Mouse (Mus musculus): ENCODE results near the gene Crygn. TPM values are rescaled to one million over a fixed set of nuclear protein-coding genes. Genes with fewer than 3 reads are reported as not detected.

The Crygn gene
- total RNA-seq, 2 experiments from 2014 or later = not detected

DNA sequence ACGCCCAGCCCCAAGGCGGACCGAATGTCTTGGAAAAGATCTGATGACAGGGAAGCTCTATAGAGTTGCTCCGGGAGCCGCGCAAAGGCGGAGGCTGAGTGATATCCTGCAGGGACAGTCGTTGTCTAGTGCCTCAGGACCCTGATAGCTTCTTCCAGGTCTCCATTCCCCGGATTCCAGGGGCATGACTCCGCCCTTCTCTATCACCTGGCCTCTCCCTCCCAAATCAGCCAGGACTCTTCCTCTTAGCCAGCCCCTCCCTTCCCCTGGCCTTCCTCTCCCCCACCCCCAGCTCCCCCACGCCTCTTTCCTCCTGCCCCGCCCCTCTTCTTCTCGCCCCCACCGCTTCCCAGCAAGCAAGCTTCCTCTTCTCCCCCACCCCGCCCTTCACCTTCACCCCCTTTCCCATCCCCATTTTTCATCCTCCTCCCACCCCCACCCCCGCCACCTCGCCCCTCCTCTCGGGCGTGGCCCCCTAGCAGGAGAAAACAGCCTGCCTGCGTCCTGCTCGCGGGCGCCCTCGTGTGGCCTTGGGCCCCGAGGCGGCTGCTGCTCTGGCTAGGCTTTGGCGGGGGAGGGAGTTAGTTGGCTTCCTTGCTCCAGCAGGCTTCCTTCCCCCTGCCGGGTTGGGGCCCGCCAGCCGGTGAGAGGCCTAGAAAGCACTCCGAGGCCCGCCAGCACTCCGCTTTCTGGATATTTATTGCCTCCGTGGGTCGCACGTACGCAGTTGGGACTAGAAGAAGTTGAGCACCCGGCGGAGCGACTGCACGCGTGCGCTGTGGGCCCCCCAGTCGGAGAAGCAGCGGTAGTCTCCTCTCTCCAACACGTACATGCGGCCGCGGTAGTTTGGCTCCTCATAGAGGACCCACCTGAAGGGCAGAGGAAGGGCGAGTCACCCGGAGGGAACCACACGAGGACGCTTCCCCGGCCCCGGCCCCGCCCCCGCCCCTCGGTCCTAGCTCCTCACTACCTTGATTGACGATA is 7.2 kb downstream of the Crygn start:
- DNase-seq (ENCODE audit: low spot score) = peak; percentile 82
- intact Hi-C loops (cut with DNase I) = loop anchor here (2.0 kb wide), 3 partner anchors 30 to 76 kb away; partner anchors contain the start of gene Nub1

- DNase-seq (ENCODE audit: low spot score) = no peak
- intact Hi-C loops (cut with DNase I) = loop anchor here (2.0 kb wide), 3 partner anchors 31 to 75 kb away; partner anchors contain the start of gene Nub1
These were observed 8.1 kb downstream of the Crygn start for GRCm38 (mm10) chr5:24749731-24750130.

DNA sequence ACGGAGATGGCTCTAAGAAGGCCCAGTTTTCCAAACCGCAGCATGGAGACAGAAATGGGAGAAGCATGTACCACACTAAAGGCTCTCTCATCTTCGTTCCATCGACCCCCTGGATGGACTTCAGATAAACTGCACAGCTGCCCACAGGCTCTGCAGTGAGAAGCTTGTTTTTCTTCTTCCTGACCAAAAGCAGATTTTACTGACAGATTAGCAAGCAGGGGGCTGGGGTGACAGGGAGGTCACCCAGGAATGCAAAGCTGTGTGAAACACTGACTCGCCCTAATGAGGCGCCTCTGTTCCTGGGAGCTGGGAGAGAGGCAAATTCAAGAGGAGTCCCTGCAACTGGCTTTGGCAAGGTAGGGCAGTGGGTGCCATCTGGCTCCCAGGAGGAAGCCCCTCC is 10.3 kb downstream of the Crygn start:
- intact Hi-C loops (cut with DNase I) = no loop called here
- DNase-seq (ENCODE audit: low spot score) = no peak

DNA sequence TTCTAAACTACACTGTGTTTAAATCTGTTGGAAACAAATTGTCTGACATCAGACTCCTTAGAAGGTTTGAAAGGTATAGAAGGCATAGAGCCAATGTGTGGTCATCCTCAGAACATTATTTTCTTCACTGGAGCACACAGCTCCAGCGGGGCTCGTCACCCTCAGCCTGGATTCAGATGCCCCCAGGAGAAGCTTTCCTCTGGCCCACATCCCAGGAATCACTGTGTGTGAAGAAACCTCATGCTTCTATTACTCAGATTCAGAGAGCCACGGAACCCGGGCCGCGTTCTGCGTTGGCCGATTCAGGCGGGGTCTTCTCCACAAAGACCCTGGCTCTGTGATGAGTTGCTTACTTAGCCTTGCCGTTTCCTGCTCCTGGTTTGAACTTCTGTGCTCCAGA is 13.9 kb downstream of the Crygn start:
- DNase-seq (ENCODE audit: low spot score) = no peak
- intact Hi-C loops (cut with DNase I) = no loop called here

GRCm38 (mm10) chr5:24741172-24741885 is 16.5 kb downstream of the Crygn start:
- no peak for DNase-seq (ENCODE audit: low spot score)
- intact Hi-C loops (cut with DNase I) = no loop called here

DNA sequence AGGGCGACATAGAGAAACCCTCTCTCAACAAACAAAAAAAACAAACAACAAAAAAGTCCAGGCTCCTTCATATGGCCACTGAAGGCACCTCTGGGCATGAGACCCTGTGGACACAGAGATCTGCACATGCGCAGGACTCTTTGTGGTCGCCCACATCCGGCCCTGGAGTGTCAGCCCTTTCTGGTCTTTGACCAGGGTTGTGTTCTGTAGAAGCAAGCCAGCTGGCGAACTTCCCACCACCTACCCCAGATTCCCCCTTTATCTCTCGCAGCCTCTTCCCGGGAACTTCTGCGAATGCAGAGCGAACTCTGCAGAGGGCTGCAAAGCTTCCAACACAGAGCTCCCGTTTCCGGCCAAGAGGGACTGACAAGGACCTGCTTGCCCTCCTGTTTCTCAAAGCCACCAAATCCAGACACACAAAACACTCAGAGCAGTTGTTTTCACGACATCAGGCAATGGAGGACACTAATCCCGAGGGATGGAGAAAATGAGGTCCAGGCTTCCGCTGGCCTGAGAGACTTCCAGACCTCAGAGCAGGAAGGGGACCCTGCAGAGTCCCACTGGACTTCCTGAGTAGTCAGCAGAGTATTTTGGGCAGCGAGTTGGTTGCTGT is 18.6 kb downstream of the Crygn start:
- DNase-seq (ENCODE audit: low spot score) = peak; percentile 71
- intact Hi-C loops (cut with DNase I) = no loop called here

DNA sequence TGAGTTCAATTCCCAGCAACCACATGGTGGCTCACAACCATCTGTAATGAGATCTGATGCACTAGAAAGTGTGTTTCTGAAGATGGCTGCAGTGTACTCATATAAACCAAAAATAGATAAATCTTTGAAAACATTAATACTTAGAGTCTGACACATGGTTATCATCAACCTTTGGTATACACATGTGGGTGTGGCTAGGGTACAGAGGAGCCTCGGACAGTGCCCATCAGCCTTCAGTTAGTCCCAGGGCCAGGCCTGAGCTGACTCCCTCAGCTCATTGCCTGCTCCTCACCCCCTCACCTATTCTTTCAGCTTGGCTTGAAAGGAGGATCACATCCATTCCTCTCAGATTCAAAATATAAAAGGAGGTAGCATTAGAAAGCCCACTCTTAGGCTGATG is 19.3 kb downstream of the Crygn start:
- intact Hi-C loops (cut with DNase I) = no loop called here
- no peak for DNase-seq (ENCODE audit: low spot score)

- no peak for DNase-seq (ENCODE audit: low spot score)
- intact Hi-C loops (cut with DNase I) = no loop called here
These were observed 20.2 kb downstream of the Crygn start for GRCm38 (mm10) chr5:24737595-24737994.

- DNase-seq (ENCODE audit: low spot score) = no peak
- intact Hi-C loops (cut with DNase I) = no loop called here
These were observed 23.9 kb downstream of the Crygn start for GRCm38 (mm10) chr5:24733771-24734426.

DNA sequence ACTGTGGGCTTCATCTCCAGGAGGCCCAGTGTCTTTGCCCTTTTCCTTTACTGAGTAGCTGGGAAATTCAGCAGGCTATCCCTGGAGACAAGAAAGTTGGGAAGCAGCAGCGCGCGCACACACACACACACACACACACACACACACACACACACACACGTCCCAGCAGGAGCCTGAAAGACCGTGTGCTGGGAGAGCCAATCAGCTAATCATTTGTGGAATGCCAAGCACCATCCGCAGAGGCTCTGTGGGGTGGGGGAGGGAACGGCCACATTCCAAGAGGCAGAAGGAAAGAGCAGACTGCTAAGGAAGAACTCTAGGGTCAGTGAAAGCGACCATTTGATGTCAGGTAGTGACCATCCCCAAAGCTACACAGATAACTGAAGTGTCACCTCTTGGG is 24.7 kb downstream of the Crygn start:
- DNase-seq (ENCODE audit: low spot score) = no peak
- intact Hi-C loops (cut with DNase I) = no loop called here

DNA sequence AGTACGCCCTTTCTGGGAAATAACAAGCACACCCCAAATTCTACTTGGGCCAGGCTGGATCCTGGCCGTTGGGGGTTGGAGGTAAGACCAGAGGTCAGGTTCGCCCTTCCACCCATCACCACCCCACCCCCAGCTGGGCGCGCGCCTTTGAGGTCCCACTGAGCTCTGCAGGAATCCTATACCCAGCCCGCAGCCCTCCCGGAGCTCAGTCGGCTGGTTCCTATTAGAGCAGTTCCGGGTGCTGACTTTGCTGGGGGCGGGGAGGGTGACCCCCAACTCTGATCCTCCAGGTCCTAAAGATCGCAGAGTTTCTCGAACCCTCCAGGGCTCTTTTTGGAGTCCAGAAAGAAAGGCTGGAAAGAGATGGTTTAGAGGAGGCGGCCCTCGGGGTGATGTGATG is 26.8 kb downstream of the Crygn start:
- DNase-seq (ENCODE audit: low spot score) = no peak
- intact Hi-C loops (cut with DNase I) = no loop called here

DNA sequence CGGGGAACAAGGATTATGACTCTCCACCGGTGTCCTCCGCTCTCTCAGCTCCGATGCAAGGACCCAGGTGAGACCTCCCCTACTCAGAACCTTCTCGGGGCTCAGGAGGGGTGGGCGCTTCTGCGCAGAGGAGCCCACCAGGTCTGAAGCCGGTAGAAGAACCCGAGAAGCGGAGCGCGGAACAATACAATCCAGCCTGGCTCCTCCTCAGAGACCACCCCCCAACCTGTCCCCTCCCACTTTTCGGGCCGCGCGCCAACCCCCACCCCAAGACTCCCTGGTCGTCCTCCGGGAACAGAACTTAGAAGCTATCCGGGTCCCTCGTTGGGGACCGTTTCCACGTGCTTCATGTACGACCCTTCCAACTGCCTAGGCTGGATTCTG is 27.3 kb downstream of the Crygn start, which contains the start of gene Wdr86:
Gene Wdr86, minus strand, starts transcription at position 240 of the 384 bp plus-strand sequence.
- DNase-seq (ENCODE audit: low spot score) = no peak
- intact Hi-C loops (cut with DNase I) = no loop called here

- no peak for DNase-seq (ENCODE audit: low spot score)
- intact Hi-C loops (cut with DNase I) = no loop called here
These were observed 27.9 kb downstream of the Crygn start for GRCm38 (mm10) chr5:24729797-24730487.

DNA sequence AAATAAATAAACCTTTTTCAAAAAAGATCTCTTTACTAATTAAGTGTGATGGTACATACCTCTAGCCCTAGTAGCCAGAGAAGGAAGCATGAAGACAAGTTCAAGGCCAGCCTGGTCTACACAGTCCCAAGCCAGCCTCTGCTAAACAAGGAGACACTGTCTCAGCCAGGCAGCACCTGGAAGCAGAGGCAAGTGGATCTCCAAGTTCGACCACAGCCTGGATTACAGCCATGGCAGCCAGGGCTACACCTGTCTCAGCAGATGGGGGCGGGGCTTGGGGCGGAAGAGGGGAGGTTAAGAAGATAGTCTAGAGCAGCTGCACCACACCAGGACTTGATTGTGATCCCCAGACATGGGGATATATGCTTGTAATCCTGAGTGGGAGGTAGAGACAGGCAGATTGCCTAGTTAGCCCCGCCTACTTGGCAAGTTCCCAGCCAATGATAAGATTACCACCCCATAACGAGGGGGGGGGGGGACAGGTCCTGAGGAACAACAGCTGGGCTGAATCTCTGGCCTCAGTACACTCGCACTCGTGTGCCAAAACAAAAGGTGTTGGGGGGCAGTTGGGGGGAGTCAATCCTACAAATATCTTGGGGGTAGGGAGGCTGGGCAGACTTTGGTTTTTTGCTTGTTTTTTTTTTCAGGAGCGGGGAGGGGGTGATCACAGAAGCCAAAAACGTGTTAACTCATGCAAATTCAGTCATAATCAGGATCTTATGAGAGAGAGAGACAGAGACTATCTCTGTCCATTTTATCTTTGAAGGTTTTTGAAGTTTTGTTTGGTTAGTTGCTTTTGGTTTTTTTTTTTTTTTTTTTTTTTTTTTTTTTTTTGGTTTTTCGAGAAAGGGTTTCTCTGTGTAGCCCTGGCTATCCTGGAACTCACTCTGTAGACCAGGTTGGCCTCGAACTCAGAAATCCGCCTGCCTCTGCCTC is 30.6 kb downstream of the Crygn start:
- no peak for DNase-seq (ENCODE audit: low spot score)
- intact Hi-C loops (cut with DNase I) = no loop called here

DNA sequence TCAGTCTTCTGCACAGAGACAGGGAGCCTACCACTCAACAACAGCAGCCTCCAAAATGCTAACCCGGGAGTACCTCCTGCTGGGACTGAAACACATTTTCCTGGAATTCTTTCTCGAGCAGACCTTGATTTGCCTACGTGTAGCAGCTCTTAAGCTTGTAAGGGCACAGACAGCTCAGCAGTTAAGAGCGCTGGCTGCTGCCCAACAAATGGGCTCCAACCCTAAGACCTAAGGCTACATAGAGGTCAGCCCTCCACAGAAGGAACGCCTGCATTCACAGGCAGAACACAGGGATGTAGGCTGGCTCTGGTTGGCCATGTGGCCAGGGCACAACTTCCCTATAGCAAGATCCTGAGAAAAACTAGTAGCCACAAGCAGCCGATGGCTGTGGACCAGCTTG is 31.9 kb downstream of the Crygn start:
- intact Hi-C loops (cut with DNase I) = no loop called here
- DNase-seq (ENCODE audit: low spot score) = no peak

DNA sequence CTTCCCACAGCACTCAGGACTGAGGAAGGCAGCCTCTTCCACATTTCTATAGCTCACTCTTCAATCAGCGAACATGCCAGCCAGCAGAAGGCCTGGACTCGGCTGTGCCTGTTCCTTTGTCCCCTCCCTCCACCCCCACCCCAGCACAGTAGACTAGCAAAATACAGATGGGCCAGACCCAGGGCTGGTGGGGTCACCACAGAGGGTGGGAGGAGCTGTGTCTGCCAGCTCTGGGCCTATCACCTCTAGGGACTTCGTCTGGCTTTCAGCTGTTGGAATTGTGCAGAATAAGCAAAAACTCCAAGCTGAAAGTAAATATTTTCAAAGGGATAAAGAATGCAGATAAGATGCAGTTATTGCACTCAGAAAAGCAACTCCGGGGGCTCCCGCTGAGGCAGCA is 33.0 kb downstream of the Crygn start:
- DNase-seq (ENCODE audit: low spot score) = no peak
- intact Hi-C loops (cut with DNase I) = no loop called here

DNA sequence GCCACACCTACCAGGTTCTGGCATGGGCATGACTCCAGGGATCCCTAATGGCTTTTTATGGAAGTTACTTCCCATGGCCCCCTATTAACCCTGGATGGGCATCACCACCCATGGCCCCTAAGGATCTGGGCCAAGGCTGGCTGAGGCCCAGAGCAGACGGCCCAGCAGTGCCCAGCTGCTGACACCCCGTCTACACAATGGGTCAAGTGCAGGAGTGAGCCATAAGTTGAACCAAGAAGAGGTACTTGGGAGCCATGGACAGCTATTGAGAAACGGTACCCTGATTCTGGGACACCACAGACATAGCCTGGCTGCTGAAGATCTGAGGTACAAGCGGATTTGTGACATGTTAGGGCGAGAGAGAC is 33.6 kb downstream of the Crygn start:
- DNase-seq (ENCODE audit: low spot score) = no peak
- intact Hi-C loops (cut with DNase I) = no loop called here

DNA sequence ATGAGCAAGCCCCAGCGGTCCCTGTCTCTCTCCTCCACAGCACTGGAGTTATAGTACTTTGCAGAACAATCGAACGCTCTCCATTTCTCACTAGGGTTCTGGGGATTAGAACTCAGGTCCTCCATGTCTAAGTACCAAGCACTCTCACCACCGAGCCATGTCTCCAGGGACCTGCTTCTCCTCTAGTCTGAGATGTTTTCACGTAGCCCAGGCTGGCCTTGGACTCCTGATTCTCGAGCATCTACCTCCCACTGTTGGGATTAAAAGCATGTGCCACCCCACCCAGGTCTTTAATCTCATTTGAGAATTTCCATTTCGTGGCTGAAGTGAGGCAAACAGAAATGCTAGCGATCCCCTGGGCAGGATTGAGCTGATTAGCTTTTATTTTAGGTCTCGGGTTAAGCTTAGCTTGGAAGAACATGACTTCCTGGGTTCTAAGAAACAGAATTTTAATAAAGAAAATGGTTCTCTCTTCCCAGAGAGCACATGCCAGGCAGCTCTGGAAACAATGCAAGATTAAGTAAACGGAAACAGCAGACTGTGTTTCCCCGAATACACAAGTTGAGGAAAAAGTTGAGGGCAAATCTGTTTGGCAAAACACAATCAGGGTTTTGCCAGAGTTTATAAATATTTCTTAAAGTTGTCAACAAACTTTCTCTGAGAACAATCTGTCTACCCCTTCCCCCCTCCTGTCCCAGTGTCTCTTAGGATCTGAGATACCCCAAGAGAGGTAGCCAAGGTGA is 34.1 kb downstream of the Crygn start:
- no peak for DNase-seq (ENCODE audit: low spot score)

More for the DNA sequence above, 34.1 kb downstream of the Crygn start:
- intact Hi-C loops (cut with DNase I) = no loop called here

Measured in heart, postnatal 25 days (tissue).